13 mouse cellular contexts compared by ENCODE assay signal in genomic region chr6:128662206-128662605, GRCm38 (mm10). TPM values are rescaled to one million over a fixed set of nuclear protein-coding genes. Genes with fewer than 3 reads are reported as not detected.
DNase-seq lines count a peak whose midpoint lies in the region; ATAC-seq and TF ChIP-seq lines count a peak whose summit lies in the region.
"Had no signal": no experiment of that assay in that cellular context is flagged by ENCODE, and none has a peak within 500 bp of the region (broad histone marks: within the 10 kb centered on the region; RNA-seq: fewer than 3 reads in every experiment).

Clec2h (plus strand) TSS chr6:128662385.

- no peak for TF ChIP-seq EP300 in stomach, postnatal 0 days (optimal IDR thresholded peaks at IDR 0.05)

- DNase-seq in frontal cortex, postnatal 25 days (ENCODE audit: low spot score in 2 of 2) = no peak
- no peak for DNase-seq in midbrain, postnatal 0 days (ENCODE audit: low spot score)
- no peak for DNase-seq in midbrain, embryonic 10.5 days (ENCODE audit: low spot score)
- peak; percentile 31 to 68 for DNase-seq in kidney, adult 8-10 months
- no peak for DNase-seq in stomach, postnatal 0 days (ENCODE audit: low spot score)
- no peak for DNase-seq in thymus, adult 18-20 months
- DNase-seq: cerebellum, adult 18-20 months; lung, postnatal 10 days; right cerebral cortex, postnatal 4 days had no signal

- H3K4me2 ChIP-seq in midbrain, postnatal 0 days (ENCODE audit: low read depth, low read length, poor library complexity, severe bottlenecking) = no peak within 1 kb of the TSS
- H3K4me2 ChIP-seq in stomach, postnatal 0 days (replicated peaks; ENCODE audit: low read depth) = no peak within 1 kb of the TSS
- H3K4me2 ChIP-seq: hindbrain, embryonic 13.5 days had no signal

- ATAC-seq in frontal cortex, adult (ENCODE audit: low TSS enrichment) = 0 out of 2 replicates have a peak, but pooled peaks have one; percentile 50
- no peak for ATAC-seq in midbrain, postnatal 0 days (ENCODE audit: low FRiP score)
- ATAC-seq in stomach, postnatal 0 days (ENCODE audit: low FRiP score, low TSS enrichment) = peak; percentile 81
- no peak for ATAC-seq in activated CD4-positive, CD25-positive, alpha-beta regulatory T cell, adult 4 months

- H3K4me1 ChIP-seq in midbrain, postnatal 0 days (ENCODE audit: insufficient read depth, low read length) = no peaks in the 10 kb centered on the region
- no peaks in the 10 kb centered on the region for H3K4me1 ChIP-seq in midbrain, embryonic 10.5 days
- H3K4me1 ChIP-seq in stomach, postnatal 0 days (replicated peaks; ENCODE audit: control insufficient read depth, insufficient read depth) = no peaks in the 10 kb centered on the region
- H3K4me1 ChIP-seq: hindbrain, embryonic 13.5 days had no signal

- H3K36me3 ChIP-seq in midbrain, postnatal 0 days (ENCODE audit: insufficient read depth, low read length) = no peaks in the 10 kb centered on the region
- no peaks in the 10 kb centered on the region for H3K36me3 ChIP-seq in midbrain, embryonic 10.5 days
- no peaks in the 10 kb centered on the region for H3K36me3 ChIP-seq in stomach, postnatal 0 days (ENCODE audit: control insufficient read depth, insufficient read depth, low read length)
- H3K36me3 ChIP-seq: hindbrain, embryonic 13.5 days had no signal

- H3K27ac ChIP-seq in midbrain, postnatal 0 days (ENCODE audit: low read depth, low read length) = no peak within 1 kb of the TSS
- H3K27ac ChIP-seq in midbrain, embryonic 10.5 days (replicated peaks) = no peak within 1 kb of the TSS
- no peak within 1 kb of the TSS for H3K27ac ChIP-seq in stomach, postnatal 0 days (replicated peaks)
- H3K27ac ChIP-seq: hindbrain, embryonic 13.5 days had no signal

- H3K27me3 ChIP-seq in midbrain, postnatal 0 days (ENCODE audit: insufficient read depth, low read length) = no peaks in the 10 kb centered on the region
- H3K27me3 ChIP-seq in midbrain, embryonic 10.5 days (ENCODE audit: low read depth, poor library complexity, severe bottlenecking) = no peaks in the 10 kb centered on the region
- no peaks in the 10 kb centered on the region for H3K27me3 ChIP-seq in stomach, postnatal 0 days (ENCODE audit: control insufficient read depth, insufficient read depth, low read length)
- H3K27me3 ChIP-seq: hindbrain, embryonic 13.5 days had no signal

- no peak within 1 kb of the TSS for H3K4me3 ChIP-seq in midbrain, postnatal 0 days (ENCODE audit: low read depth, low read length)
- no peak within 1 kb of the TSS for H3K4me3 ChIP-seq in midbrain, embryonic 10.5 days
- H3K4me3 ChIP-seq in stomach, postnatal 0 days (ENCODE audit: low read depth, low read length) = no peak within 1 kb of the TSS
- H3K4me3 ChIP-seq: hindbrain, embryonic 13.5 days had no signal

- H3K9ac ChIP-seq in midbrain, postnatal 0 days (replicated peaks; ENCODE audit: low read length, poor library complexity, severe bottlenecking) = no peak within 1 kb of the TSS
- no peak within 1 kb of the TSS for H3K9ac ChIP-seq in stomach, postnatal 0 days (ENCODE audit: low read length)
- H3K9ac ChIP-seq: hindbrain, embryonic 13.5 days had no signal

- TF ChIP-seq CTCF in midbrain, postnatal 0 days (IDR thresholded peaks at IDR 0.05) = peak; percentile 48
- TF ChIP-seq CTCF in stomach, postnatal 0 days (IDR thresholded peaks at IDR 0.05; ENCODE audit: low read depth) = peak; percentile 58

- no peaks in the 10 kb centered on the region for H3K9me3 ChIP-seq in midbrain, postnatal 0 days (ENCODE audit: low read length)
- no peaks in the 10 kb centered on the region for H3K9me3 ChIP-seq in midbrain, embryonic 10.5 days (replicated peaks)
- H3K9me3 ChIP-seq in stomach, postnatal 0 days (ENCODE audit: control insufficient read depth, low read length) = no peaks in the 10 kb centered on the region
- H3K9me3 ChIP-seq: hindbrain, embryonic 13.5 days had no signal

- 20% methylated on average over 1 of the region's 1 CpGs for WGBS in midbrain, postnatal 0 days
- WGBS in midbrain, embryonic 10.5 days = 18% methylated on average over 1 of the region's 1 CpGs
- WGBS in stomach, postnatal 0 days = 3% methylated on average over 1 of the region's 1 CpGs

RNA-seq across cellular contexts. Expression of gene Clec2h, which starts in this region (rescaled TPM):
- not detected in 2 replicates for total RNA-seq in midbrain, postnatal 0 days (2014; rRNA removed)
- polyA plus RNA-seq in midbrain, postnatal 0 days (2015; fragmentation: Nextera tagmentation; extraction: Ambion mirVana) = not detected in 2 replicates
- polyA plus RNA-seq in midbrain, embryonic 10.5 days (2016; fragmentation: Nextera tagmentation; extraction: Ambion mirVana) = not detected in 2 replicates
- polyA plus RNA-seq in stomach, postnatal 0 days (2015; fragmentation: Nextera tagmentation; extraction: Ambion mirVana) = 0.12 and 0.17 TPM in 2 replicates
- polyA plus RNA-seq in activated CD4-positive, CD25-positive, alpha-beta regulatory T cell, adult 4 months (2017; shearing (Covaris generic)) = not detected
- total RNA-seq: gastrocnemius, postnatal 4 days had no signal
- polyA plus RNA-seq: hindbrain, embryonic 13.5 days had no signal

Comparison
In these comparisons a context has a peak if more than half of its experiments do, and no peak if none do; other contexts are left out.
1. Peak in ATAC-seq in stomach, postnatal 0 days; RNA of the gene not detected or under 1 TPM.
2. DNase-seq: peak in kidney, adult 8-10 months (2 of 2); none in frontal cortex, postnatal 25 days (0 of 2), midbrain, postnatal 0 days (single experiment), midbrain, embryonic 10.5 days (single experiment), stomach, postnatal 0 days (single experiment) and thymus, adult 18-20 months (0 of 2).